Mouse (Mus musculus): ENCODE results near the gene Rcl1. TPM values are rescaled to one million over a fixed set of nuclear protein-coding genes. Genes with fewer than 3 reads are reported as not detected.

Gene Rcl1
- total RNA-seq, 2 experiments from 2014 or later, result 51.2 to 99.9 TPM

- peak; percentile 21; the same call in 1 of the 2 replicates for ATAC-seq (replicated peaks; ENCODE audit: low FRiP score, low TSS enrichment, poor library complexity, severe bottlenecking)
Observed at GRCm38 (mm10) chr19:29142307-29142706, 41.1 kb downstream of the Rcl1 start.

GRCm38 (mm10) chr19:29145421-29145820 is 44.2 kb downstream of the Rcl1 start:
- ATAC-seq (replicated peaks; ENCODE audit: low FRiP score, low TSS enrichment, poor library complexity, severe bottlenecking), result no peak

DNA sequence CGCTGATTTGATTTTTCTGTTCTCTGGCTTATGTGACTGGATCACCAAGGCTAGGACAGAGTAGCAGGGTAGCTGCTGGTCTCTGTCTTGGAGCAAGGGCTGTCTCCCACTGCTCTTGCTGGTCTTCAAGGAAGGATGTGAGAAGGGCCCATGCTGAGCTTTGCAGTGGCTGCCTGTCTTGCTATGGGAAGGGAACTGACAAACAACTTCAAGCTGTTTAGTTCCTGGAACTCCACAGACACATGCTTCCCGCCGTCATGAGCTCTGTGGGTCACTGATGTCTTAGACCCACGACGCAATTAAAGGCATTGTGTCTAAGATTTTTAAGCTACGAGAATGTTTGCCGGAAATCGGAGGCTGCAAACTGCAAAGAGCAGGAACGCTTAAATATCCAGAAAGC is 45.6 kb downstream of the Rcl1 start:
- no peak for ATAC-seq (replicated peaks; ENCODE audit: low FRiP score, low TSS enrichment, poor library complexity, severe bottlenecking)

- ATAC-seq (replicated peaks; ENCODE audit: low FRiP score, low TSS enrichment, poor library complexity, severe bottlenecking), result no peak
Observed at GRCm38 (mm10) chr19:29149583-29149982, 48.4 kb downstream of the Rcl1 start.

DNA sequence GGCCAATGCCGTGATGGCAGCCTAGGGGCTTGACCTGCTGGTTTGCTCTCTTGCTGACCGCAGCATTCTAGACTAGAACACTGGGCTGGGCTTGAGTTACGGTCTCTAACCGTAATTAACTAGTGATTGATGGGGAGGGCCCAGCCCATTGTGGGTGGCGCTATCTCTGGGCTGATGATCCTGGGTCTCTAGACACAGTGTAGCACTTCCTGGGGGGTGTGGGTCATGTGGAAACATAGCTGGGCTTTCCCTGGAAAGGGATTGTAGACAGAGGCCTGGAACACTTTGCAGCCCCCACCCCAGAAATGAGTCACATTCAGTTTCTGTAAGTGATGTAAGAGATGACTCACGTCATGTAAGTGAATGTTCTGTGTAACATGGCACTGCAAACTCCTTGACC is 48.9 kb downstream of the Rcl1 start:
- no peak for ATAC-seq (replicated peaks; ENCODE audit: low FRiP score, low TSS enrichment, poor library complexity, severe bottlenecking)

DNA sequence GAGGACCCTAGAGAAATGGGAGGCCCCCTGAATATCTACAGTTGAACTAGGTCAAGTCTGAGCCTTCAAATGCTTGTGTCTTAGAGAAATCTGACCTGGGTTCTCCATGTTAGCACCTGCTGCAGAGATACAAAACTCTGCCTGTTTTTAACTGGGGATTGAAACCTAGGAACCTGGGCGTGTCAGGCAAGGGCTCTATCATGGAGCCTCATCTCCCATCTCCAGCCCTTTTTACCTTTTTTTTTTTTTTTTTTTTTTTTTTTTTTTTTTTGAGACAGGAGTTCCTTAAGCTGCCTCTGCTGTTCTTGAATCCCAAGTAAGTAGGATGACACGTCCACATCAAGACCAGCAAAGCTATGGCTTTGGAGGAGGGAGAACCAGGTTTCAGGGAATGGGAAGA is 50.3 kb downstream of the Rcl1 start:
- no peak for ATAC-seq (replicated peaks; ENCODE audit: low FRiP score, low TSS enrichment, poor library complexity, severe bottlenecking)

GRCm38 (mm10) chr19:29155552-29155951 is 54.4 kb downstream of the Rcl1 start:
- ATAC-seq (replicated peaks; ENCODE audit: low FRiP score, low TSS enrichment, poor library complexity, severe bottlenecking), result no peak

GRCm38 (mm10) chr19:29156417-29156816 is 55.2 kb downstream of the Rcl1 start:
- ATAC-seq (replicated peaks; ENCODE audit: low FRiP score, low TSS enrichment, poor library complexity, severe bottlenecking), result no peak

DNA sequence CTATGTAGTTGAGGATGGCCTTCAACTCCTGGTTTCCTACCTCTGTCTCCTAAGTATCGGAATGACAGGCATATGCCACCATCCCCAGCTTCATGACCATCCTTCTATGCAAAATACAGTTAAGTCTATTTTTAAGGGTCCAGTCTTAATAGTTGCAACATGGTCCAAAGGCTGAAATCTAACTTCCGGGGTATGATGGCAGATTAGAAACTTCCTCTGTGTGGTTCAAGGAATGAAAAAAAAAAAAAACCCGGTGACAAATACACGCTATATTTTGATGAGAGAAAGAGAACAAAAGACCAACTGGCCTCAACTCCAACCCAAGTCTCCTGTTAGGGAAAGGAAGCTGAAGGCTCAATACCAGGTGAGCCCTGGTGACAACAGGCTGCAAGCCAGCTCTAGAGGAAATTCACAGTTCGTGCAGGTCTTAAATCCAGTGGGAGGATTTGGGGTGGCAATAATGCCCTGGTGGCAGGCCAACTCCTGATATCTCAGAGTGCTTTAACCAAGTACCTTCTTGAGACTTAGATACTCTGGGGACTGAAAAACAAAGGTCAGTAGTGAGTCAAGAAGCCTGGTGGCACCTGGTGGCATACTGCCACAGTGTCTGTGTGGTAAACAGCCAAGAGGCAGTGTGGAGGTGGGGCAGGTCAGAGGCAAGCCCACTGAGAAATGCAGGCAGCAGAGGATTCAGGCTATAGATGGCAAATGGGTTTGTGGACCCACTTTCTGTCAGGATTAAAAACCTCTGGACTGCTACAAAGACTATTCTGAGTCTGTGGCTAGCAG is 56.7 kb downstream of the Rcl1 start:
- peak; percentile 74 for ATAC-seq (replicated peaks; ENCODE audit: low FRiP score, low TSS enrichment, poor library complexity, severe bottlenecking)

- ATAC-seq (replicated peaks; ENCODE audit: low FRiP score, low TSS enrichment, poor library complexity, severe bottlenecking), result peak; percentile 37
Observed at GRCm38 (mm10) chr19:29158486-29158885, 57.3 kb downstream of the Rcl1 start.

DNA sequence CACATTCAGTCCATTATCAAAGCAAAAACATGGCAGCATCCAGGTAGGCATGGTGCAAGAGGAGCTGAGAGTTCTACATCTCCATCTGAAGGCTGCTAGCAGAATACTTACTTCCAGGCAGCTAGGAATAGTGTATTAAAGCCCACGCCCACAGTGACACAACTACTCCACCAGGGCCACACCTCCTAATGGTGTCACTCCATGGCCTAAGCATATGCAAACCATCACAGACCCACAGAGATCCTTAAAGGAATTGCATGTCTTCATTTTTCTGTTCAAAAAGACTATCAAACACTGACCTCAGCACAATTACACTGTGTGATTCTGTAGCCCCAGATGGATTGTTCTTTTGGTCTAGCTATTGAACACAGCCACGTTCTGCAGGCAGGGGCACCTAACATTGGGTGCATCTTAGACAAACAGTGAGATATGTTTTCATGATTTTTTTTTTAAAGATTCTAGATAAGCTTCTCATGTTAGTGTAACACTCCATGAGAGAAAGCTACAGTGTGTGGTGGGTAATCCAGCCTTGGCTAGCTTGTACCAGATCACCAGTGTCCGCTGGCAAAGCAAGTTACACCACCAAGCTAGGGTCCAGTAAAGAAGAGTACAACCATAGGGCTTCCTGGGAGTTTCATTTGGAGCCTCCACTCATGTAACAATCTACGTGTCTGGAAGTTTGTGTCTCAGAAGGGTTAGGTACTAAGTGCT is 62.8 kb downstream of the Rcl1 start:
- ATAC-seq (replicated peaks; ENCODE audit: low FRiP score, low TSS enrichment, poor library complexity, severe bottlenecking), result peak; percentile 63

GRCm38 (mm10) chr19:29164528-29165166 is 63.5 kb downstream of the Rcl1 start:
- peak; percentile 91 for ATAC-seq (replicated peaks; ENCODE audit: low FRiP score, low TSS enrichment, poor library complexity, severe bottlenecking)

DNA sequence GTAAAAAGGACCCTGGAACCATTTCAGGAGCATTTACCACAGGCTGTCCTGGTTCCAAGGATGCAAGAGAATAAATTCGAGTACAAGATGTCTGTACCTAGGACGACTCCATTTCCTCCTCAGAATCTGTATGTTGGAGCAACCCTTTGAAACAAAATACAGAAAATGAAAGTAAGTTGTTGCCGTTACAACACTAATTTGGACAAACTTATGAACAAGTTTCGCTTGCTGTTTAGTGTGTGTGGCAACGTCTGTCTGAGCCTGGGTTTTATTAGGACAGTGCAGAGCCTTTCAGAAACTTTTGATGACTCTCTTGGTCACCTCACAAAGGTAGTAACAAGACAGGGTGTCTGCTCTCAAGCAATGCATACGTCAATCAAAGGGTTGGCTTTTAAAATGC is 66.8 kb downstream of the Rcl1 start:
- ATAC-seq (replicated peaks; ENCODE audit: low FRiP score, low TSS enrichment, poor library complexity, severe bottlenecking), result no peak

DNA sequence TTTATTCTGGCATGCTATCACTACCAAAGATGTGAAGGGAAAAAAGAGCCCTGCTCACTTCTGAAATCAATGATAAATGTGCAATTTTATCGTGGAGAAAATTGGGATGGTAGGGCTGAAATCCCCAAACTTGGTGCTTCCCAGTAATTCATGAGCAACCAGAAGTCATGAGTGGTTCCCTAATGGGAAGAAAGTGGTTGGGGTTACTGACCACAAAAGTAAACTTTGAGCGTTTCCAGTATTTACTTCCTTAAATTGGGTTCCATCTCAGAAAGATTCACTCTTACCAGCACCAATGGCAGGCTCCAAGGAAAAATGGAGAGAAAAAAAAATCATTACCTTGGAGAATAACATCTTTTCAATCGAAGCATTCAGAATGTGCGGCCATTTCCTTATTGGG is 79.2 kb downstream of the Rcl1 start:
- no peak for ATAC-seq (replicated peaks; ENCODE audit: low FRiP score, low TSS enrichment, poor library complexity, severe bottlenecking)

DNA sequence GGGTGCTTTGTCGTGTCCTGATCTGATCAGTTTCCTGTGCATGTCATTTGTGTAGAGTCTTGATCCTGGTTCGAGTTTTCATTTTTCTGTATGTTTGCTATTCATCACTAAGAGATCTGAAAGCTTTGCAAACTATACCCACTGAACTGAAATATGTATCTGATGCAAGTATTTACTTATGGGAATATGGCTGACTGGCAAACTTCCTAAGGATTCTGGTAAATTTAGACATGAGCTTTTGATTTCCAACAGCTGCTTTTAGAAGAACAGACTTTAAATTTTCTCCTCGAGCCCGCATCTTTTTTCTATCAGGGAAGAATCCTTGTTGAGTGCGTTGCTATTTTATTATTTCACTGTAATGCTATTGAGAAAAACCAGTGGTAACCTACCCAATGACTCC is 81.0 kb downstream of the Rcl1 start:
- no peak for ATAC-seq (replicated peaks; ENCODE audit: low FRiP score, low TSS enrichment, poor library complexity, severe bottlenecking)

DNA sequence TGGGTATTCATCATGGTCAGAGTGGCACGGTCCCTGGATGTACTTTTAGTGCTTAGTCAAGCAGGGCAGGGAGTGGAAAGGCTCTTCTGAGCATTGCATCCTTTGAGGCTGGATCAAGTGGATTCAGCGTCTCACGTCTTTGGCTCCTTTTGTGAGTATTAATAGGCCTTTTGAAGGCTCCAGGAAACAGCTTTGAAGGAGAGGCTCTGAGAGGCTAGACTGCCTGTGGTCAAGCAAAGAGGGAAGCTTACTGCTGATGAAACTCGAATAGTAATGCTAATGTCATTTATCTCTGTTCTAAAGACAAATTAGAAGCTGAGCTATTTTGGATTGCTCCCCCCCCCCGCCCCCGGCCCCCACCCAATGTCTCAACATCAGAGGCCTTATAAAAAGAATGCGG is 83.9 kb downstream of the Rcl1 start:
- ATAC-seq (replicated peaks; ENCODE audit: low FRiP score, low TSS enrichment, poor library complexity, severe bottlenecking), result no peak

DNA sequence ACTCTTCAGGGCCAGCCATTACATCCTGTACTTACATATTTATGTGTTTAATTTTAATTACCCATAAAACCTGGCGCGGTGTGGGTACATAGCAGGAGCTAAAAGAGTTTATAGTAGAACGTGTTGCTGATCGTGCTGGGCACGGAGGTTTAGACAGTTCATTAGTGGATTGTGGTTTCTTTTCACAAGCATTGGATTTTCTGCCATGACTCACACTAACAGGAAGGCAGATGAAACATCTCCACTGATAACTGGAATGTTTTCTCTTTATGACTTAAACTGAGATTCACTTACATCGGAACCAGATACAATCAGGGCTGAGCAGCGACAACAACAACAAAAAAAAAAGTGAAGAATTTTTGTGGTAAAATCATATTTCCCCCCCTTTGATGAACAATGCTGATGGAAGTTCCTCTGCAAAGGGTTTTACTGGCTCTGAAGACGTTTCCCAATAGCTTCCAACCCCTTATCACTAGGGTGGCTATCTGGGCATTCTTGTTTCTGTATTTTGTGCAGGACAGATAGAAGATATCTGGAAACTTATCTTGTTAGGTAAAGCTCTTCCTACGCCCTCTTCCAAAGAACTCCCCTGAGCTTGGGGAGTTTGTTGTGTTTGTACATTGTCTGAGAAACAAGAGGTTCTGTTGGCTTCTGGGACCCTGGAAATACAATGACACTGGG is 84.5 kb downstream of the Rcl1 start:
- ATAC-seq (replicated peaks; ENCODE audit: low FRiP score, low TSS enrichment, poor library complexity, severe bottlenecking), result no peak; the same call in 1 of the 2 replicates

- no peak for ATAC-seq (replicated peaks; ENCODE audit: low FRiP score, low TSS enrichment, poor library complexity, severe bottlenecking)
Observed at GRCm38 (mm10) chr19:29188879-29189278, 87.7 kb downstream of the Rcl1 start.
